Mouse (Mus musculus) lung, postnatal 0 days (tissue): ENCODE data around the gene Olfml3.

Source experiments
- CTCF ChIP-seq: IDR thresholded peaks from 2 replicates; pipeline ENCODE4 v1.5.1; 2016; ENCODE audit warnings: antibody characterized with exemption, mild to moderate bottlenecking
- EP300 ChIP-seq: IDR thresholded peaks from 2 replicates; pipeline ENCODE4 v1.6.1; 2016; ENCODE audit warnings: antibody characterized with exemption, mild to moderate bottlenecking, control low read depth

DNA sequence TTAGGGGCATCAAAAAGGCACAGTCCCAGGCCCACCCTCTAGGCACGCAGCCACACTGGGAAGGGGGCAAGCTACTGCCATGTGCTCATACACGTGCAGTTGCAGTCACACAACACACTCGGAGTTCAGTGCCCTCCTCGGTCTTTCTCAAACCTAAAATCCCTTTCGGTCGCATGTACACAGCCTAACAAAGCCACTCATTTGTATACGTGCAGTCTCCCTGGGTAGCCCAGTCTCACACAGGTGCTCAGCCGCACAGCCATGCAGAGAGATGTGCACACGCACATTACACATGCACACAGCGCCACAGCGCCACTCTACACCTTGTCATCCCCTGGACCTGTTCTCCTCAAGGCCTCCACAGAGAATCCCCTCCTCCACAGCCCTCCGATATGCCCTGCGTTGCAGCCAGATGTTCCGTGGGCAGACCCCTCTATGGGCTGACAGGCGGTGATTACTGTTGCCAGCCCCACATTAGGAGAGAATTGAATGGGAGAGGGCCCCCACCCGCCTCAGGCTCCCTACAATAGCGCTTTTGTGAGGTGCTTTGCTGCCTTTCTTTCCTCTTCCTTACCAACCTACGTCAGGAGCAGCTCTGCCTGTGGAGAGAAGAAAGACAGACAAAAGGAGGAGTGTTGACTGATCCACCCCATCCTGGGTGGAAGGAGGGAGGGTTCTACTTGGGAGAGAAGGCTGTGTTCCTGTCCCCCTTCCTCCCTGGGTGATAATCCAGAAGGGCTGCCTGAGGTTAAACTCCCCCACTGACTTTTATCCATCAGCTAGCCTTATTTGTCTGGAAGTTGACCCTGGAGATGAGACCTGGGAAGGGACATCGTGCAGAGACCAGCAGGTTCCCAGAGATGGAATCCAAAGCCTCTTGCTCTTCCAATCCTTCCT is 3.8 kb downstream of the Olfml3 start:
- TF ChIP-seq CTCF (no peak; the same call in 1 of the 2 replicates), EP300 (no peak)
